Mouse (Mus musculus): Measurements from ENCODE around the gene Sgpp1. TPM values are rescaled to one million over a fixed set of nuclear protein-coding genes. Genes with fewer than 3 reads are reported as not detected.
"Not testable (repeated sequence)": the region's sequence is repeated elsewhere in the genome, so short reads cannot be mapped to it uniquely, and the experiment has no call there.

Gene Sgpp1
- polyA plus RNA-seq, 1 experiment from 2014 or later: 12.7 TPM

DNA sequence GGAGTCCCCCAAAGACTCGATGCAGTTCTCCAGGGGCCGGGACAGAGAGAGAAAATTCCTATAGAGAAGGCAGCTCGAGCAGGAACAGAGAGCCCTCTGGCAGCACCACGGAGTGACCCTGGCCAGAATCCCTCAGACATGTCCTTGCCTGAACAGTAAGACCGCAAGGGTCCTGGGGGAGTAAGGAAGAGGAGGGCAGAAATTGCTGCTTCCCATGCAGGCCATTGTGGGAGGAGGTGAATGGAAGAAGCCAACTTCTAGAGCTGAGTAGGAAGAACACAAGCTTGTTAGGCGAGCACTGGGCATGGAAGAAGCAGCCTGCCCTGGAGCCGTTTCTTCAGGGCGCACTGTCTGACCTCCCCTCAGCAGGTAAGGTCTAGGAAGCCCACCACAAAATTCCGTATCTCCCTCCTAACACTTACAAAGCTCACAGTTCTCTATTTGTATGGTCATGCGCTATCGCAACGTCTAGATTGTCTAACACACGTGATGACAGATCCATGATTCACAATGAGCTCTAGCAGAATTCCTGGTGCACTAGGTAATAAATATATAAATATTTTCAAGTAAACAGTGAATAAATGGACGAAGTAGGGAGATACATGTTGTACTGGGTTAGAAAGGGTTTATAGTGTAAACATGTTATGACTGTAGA, 33.3 kb downstream of the Sgpp1 start:
- peak; percentile 32 for DNase-seq (ENCODE audit: low spot score)
- 59% methylated on average over 14 of the region's 14 CpGs for WGBS
- ATAC-seq: peak; percentile 54; the same call in 1 of the 2 replicates
- H3K27ac ChIP-seq (ENCODE audit: low read length): peak overlapping the region; percentile 15; the same call in 1 of the 2 replicates
- H3K9ac ChIP-seq (replicated peaks; ENCODE audit: low read depth): no peak overlapping the region
- no peaks in the 10 kb centered on the region for H3K36me3 ChIP-seq (ENCODE audit: insufficient read depth, low read length)
- peak overlapping the region; percentile 44 for H3K4me2 ChIP-seq (replicated peaks; ENCODE audit: low read depth, low read length)
- no peaks in the 10 kb centered on the region for H3K9me3 ChIP-seq (ENCODE audit: low read length)
- no peak overlapping the region; the same call in 1 of the 2 replicates for H3K4me3 ChIP-seq (ENCODE audit: low read depth, low read length)
- no peaks in the 10 kb centered on the region for H3K27me3 ChIP-seq (replicated peaks; ENCODE audit: insufficient read depth, low read length)
- H3K4me1 ChIP-seq (ENCODE audit: insufficient read depth, low read depth, low read length): no peaks in the 10 kb centered on the region
- TF ChIP-seq CTCF (IDR thresholded peaks at IDR 0.05) (no peak), EP300 (IDR thresholded peaks at IDR 0.05) (no peak)

- Histone ChIP-seq H3K4me1 (ENCODE audit: insufficient read depth, low read depth, low read length) (no peaks in the 10 kb centered on the region), H3K9me3 (ENCODE audit: low read length) (no peaks in the 10 kb centered on the region), H3K36me3 (ENCODE audit: insufficient read depth, low read length) (no peaks in the 10 kb centered on the region), H3K4me2 (replicated peaks; ENCODE audit: low read depth, low read length) (peak overlapping the region; percentile 44), H3K27ac (ENCODE audit: low read length) (no peak overlapping the region), H3K9ac (replicated peaks; ENCODE audit: low read depth) (no peak overlapping the region), H3K27me3 (replicated peaks; ENCODE audit: insufficient read depth, low read length) (no peaks in the 10 kb centered on the region), H3K4me3 (ENCODE audit: low read depth, low read length) (peak overlapping the region; percentile 14; the same call in 1 of the 2 replicates)
- WGBS: 36% methylated on average over 21 of the region's 21 CpGs
- DNase-seq (ENCODE audit: low spot score): no peak
- peak; percentile 46; the same call in 1 of the 2 replicates for ATAC-seq
- TF ChIP-seq EP300 (IDR thresholded peaks at IDR 0.05) (no peak), CTCF (IDR thresholded peaks at IDR 0.05) (no peak)
These were observed 34.1 kb downstream of the Sgpp1 start for GRCm38 (mm10) chr12:75701173-75702083.

DNA sequence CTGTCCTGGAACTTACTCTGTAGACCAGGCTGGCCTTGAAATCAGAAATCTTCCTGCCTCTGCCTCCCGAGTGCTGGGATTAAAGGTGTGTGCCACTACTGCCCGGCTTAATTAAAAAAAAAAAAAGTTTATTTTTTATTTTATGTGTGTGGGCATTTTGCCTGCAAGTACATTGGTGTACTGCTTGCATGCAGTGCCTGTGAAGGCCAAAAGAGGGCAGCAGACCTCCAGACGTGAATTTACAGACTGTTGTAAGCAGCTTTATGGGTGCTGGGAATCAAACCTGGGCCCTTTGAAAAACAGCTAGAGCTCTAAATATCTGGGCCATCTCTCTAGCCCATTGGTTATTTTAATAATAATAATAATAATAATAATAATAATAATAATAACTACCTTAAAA, 36.8 kb downstream of the Sgpp1 start:
- no peak overlapping the region for H3K4me2 ChIP-seq (replicated peaks; ENCODE audit: low read depth, low read length)
- no peaks in the 10 kb centered on the region for H3K27me3 ChIP-seq (replicated peaks; ENCODE audit: insufficient read depth, low read length)
- H3K27ac ChIP-seq (ENCODE audit: low read length): no peak overlapping the region
- DNase-seq (ENCODE audit: low spot score) (no peak), ATAC-seq (no peak)
- no peak for TF ChIP-seq EP300 (IDR thresholded peaks at IDR 0.05)
- TF ChIP-seq CTCF (IDR thresholded peaks at IDR 0.05): no peak
- no peaks in the 10 kb centered on the region for H3K9me3 ChIP-seq (ENCODE audit: low read length)
- no peaks in the 10 kb centered on the region for H3K36me3 ChIP-seq (ENCODE audit: insufficient read depth, low read length)
- no peaks in the 10 kb centered on the region for H3K4me1 ChIP-seq (ENCODE audit: insufficient read depth, low read depth, low read length)
- 86% methylated on average over 3 of the region's 3 CpGs for WGBS
- H3K9ac ChIP-seq (replicated peaks; ENCODE audit: low read depth): no peak overlapping the region
- no peak overlapping the region for H3K4me3 ChIP-seq (ENCODE audit: low read depth, low read length)

GRCm38 (mm10) chr12:75695845-75696244, 39.7 kb downstream of the Sgpp1 start:
- not testable (repeated sequence) for H3K27ac ChIP-seq (ENCODE audit: low read length); H3K4me3 ChIP-seq (ENCODE audit: low read depth, low read length); H3K4me1 ChIP-seq (ENCODE audit: insufficient read depth, low read depth, low read length)

GRCm38 (mm10) chr12:75689003-75689402, 46.5 kb downstream of the Sgpp1 start:
- no peak overlapping the region for H3K4me2 ChIP-seq (replicated peaks; ENCODE audit: low read depth, low read length)
- no peak for ATAC-seq
- no peaks in the 10 kb centered on the region for H3K9me3 ChIP-seq (ENCODE audit: low read length)
- DNase-seq (ENCODE audit: low spot score): no peak
- 75% methylated on average over 2 of the region's 2 CpGs for WGBS
- H3K27ac ChIP-seq (ENCODE audit: low read length): no peak overlapping the region
- H3K9ac ChIP-seq (replicated peaks; ENCODE audit: low read depth): no peak overlapping the region
- no peaks in the 10 kb centered on the region for H3K4me1 ChIP-seq (ENCODE audit: insufficient read depth, low read depth, low read length)
- no peaks in the 10 kb centered on the region for H3K36me3 ChIP-seq (ENCODE audit: insufficient read depth, low read length)
- no peaks in the 10 kb centered on the region for H3K27me3 ChIP-seq (replicated peaks; ENCODE audit: insufficient read depth, low read length)
- H3K4me3 ChIP-seq (ENCODE audit: low read depth, low read length): no peak overlapping the region
- no peak for TF ChIP-seq EP300 (IDR thresholded peaks at IDR 0.05)
- no peak for TF ChIP-seq CTCF (IDR thresholded peaks at IDR 0.05)

More at GRCm38 (mm10) chr12:75695845-75696244, 39.7 kb downstream of the Sgpp1 start:
- not testable (repeated sequence) for ATAC-seq; H3K27me3 ChIP-seq (replicated peaks; ENCODE audit: insufficient read depth, low read length); H3K36me3 ChIP-seq (ENCODE audit: insufficient read depth, low read length); DNase-seq (ENCODE audit: low spot score); H3K9ac ChIP-seq (replicated peaks; ENCODE audit: low read depth); H3K9me3 ChIP-seq (ENCODE audit: low read length); H3K4me2 ChIP-seq (replicated peaks; ENCODE audit: low read depth, low read length)
- WGBS: 86% methylated on average over 1 of the region's 1 CpGs

DNA sequence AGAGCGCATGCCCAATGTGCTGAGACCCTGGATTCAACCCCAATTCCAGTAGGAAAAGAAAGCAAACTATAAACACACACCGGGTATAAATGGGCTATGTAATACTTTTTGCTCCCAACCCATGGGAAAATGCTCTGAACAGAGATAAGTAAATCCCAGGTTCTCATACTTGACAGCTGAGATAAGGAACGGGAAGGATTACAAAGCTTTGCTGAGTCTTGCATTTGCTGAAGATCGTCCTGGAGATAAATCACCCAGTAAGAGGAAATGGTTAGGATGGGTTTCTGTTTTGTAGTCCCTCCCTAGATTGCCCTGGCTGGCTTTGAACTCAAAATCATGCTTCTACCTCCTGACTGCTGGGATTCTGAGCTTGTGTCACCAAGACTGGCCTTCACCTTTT, 48.2 kb downstream of the Sgpp1 start:
- DNase-seq (ENCODE audit: low spot score): no peak

DNA sequence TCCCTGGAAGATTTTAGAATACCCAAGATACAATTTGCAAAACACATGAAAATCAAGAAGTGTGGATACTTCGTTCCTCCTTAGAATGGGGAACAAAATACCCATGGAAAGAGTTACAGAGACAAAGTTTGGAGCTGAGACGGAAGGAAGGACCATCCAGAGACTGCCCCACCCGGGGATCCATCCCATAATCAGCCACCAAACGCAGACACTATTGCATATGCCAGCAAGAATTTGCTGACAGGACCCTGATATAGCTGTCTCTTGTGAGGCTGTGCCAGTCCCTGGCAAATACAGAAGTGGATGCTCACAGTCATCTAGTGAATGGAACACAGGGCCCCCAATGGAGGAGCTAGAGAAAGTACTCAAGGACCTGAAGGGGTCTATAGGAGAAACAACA, 51.5 kb downstream of the Sgpp1 start:
- ATAC-seq; H3K36me3 ChIP-seq (ENCODE audit: insufficient read depth, low read length); H3K4me2 ChIP-seq (replicated peaks; ENCODE audit: low read depth, low read length); H3K4me3 ChIP-seq (ENCODE audit: low read depth, low read length); H3K27me3 ChIP-seq (replicated peaks; ENCODE audit: insufficient read depth, low read length); DNase-seq (ENCODE audit: low spot score); H3K4me1 ChIP-seq (ENCODE audit: insufficient read depth, low read depth, low read length); H3K27ac ChIP-seq (ENCODE audit: low read length); H3K9ac ChIP-seq (replicated peaks; ENCODE audit: low read depth); H3K9me3 ChIP-seq (ENCODE audit: low read length): not testable (repeated sequence)
- 82% methylated on average over 4 of the region's 4 CpGs for WGBS

More for the DNA sequence above, 48.2 kb downstream of the Sgpp1 start:
- TF ChIP-seq CTCF (IDR thresholded peaks at IDR 0.05) (no peak), EP300 (IDR thresholded peaks at IDR 0.05) (no peak)
- Histone ChIP-seq H3K9ac (replicated peaks; ENCODE audit: low read depth) (no peak overlapping the region), H3K4me3 (ENCODE audit: low read depth, low read length) (no peak overlapping the region), H3K9me3 (ENCODE audit: low read length) (no peaks in the 10 kb centered on the region), H3K4me1 (ENCODE audit: insufficient read depth, low read depth, low read length) (no peaks in the 10 kb centered on the region), H3K36me3 (ENCODE audit: insufficient read depth, low read length) (no peaks in the 10 kb centered on the region), H3K27ac (ENCODE audit: low read length) (no peak overlapping the region), H3K4me2 (replicated peaks; ENCODE audit: low read depth, low read length) (no peak overlapping the region), H3K27me3 (replicated peaks; ENCODE audit: insufficient read depth, low read length) (no peaks in the 10 kb centered on the region)
- ATAC-seq: no peak
- 18% methylated on average over 4 of the region's 4 CpGs for WGBS

Measured in lung, postnatal 0 days (tissue).